Mouse (Mus musculus) brain, embryonic 14.5 days (tissue): ENCODE results near the gene Prkg2. TPM values are rescaled to one million over a fixed set of nuclear protein-coding genes. Genes with fewer than 3 reads are reported as not detected.

Experiments
- DNase-seq: peaks from one replicate; pipeline ENCODE4 v3.0.0-alpha.2; 2011; ENCODE audit warnings: low read depth
- CTCF ChIP-seq: fragments of 200-500 bp; IDR thresholded peaks from 2 replicates; pipeline ENCODE4 v1.5.1; 2012; ENCODE audit warnings: inconsistent platforms, mild to moderate bottlenecking, moderate library complexity, borderline replicate concordance; ENCODE audit not compliant: insufficient read depth, insufficient read length; ENCODE audit errors: extremely low read depth
- POLR2A ChIP-seq: fragments of 200-500 bp; IDR thresholded peaks from 2 replicates; pipeline ENCODE4 v1.6.1; 2012; ENCODE audit warnings: mild to moderate bottlenecking, inconsistent platforms, borderline replicate concordance; ENCODE audit not compliant: poor library complexity, insufficient read depth, insufficient read length, severe bottlenecking; ENCODE audit errors: extremely low read depth
- polyA plus RNA-seq: library from polyadenylated mRNA; depleted of rRNA; stranded (reverse); fragments of >200 nt; gene quantifications from 2 replicates; pipeline ENCODE4 v1.2.3, GENCODE M21; 2012

Prkg2 gene
- polyA plus RNA-seq, 1 experiment = 1.1 TPM

- no peak for TF ChIP-seq POLR2A
- no peak for TF ChIP-seq CTCF
- DNase-seq = no peak
Observed at GRCm38 (mm10) chr5:99010448-99011151, 26.6 kb downstream of the Prkg2 start.

- TF ChIP-seq CTCF (no peak), POLR2A (no peak)
- DNase-seq = no peak
Observed at GRCm38 (mm10) chr5:98998104-98998503, 39.0 kb downstream of the Prkg2 start.

DNA sequence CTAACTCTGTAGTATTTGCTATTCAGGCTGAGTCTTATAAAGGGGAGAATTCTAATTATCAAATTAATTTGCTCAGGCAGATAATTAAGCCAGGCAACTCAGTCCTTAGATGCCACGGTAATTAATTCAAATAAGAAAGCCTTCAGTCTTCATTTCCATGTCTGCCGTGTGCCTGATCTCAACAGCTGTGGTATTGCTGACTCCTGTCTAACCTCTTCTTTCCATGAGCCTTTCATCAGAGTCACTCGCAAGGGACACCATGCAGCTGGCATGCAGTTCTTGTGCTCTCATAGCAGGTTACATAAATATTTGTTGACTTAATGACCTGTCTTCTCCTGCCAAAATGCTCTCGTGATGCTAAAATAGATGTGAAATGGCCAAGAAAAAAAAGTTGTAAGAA is 41.4 kb downstream of the Prkg2 start:
- peak; percentile 86 for DNase-seq
- TF ChIP-seq CTCF (no peak), POLR2A (no peak)

GRCm38 (mm10) chr5:98991600-98991999 is 45.6 kb downstream of the Prkg2 start:
- TF ChIP-seq CTCF (no peak), POLR2A (no peak)
- DNase-seq = no peak

GRCm38 (mm10) chr5:98987634-98988033 is 49.5 kb downstream of the Prkg2 start:
- TF ChIP-seq POLR2A (no peak), CTCF (no peak)
- peak; percentile 81 for DNase-seq

DNA sequence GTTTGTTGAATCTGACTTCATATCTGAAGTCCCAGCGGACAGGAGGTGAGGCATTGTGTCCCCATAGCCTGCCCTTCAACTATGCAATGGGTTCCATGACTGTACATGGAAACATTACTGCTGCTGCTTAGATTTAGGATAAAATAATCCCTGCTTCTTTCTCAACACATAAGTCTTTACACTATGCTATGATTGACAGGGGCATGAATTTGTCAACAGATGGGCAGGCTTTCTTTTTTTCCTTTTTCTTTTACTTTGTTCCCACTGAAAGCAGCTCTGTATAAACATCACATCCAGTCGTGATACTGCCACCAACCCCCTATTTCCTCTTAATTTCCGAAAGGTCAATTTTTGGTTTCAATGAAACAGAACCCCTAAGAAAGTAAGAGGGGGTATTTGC is 50.0 kb downstream of the Prkg2 start:
- DNase-seq = peak; percentile 64
- no peak for TF ChIP-seq POLR2A
- TF ChIP-seq CTCF = no peak

GRCm38 (mm10) chr5:98986459-98986858 is 50.7 kb downstream of the Prkg2 start:
- DNase-seq = peak; percentile 83
- TF ChIP-seq POLR2A = no peak

DNA sequence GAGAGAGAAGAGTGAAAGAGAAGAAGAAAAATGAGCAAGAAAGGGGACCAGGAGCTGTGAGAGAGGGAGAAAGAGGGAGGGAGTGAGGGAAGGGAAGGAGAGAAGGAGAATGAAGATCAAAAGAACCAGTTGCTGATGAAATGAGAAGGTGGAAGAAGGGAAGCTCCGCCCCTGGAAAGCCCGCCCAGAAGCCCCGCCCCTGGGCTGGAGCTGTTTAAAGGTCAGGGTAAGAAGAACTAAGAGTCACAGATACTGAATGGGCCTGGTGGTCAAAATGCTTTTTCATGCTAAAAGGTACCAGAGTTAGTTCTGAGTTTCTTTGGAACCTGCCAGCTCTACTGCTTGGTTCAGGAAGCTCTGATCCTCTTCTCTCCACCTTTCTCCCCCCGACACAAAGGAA is 51.1 kb downstream of the Prkg2 start:
- TF ChIP-seq CTCF (no peak), POLR2A (no peak)

DNA sequence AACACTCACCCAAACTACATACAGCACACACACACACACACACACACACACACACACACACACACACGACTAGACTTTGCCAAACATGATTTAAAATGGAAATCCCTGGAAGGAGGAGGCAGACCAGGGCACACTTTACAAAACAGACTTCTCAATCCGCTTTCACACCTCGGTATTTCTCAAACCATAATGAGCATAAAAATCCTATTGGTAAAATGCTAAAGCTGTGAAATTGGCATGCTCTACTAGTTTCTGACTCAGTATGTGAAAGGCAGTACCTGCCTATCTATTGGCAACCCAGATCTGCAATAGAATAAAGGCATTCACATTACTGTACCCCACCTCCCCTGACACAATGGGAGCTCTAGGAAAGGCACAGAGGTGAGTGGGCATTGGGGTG is 52.1 kb downstream of the Prkg2 start:
- TF ChIP-seq POLR2A (no peak), CTCF (no peak)
- DNase-seq = peak; percentile 58

More for the DNA sequence above, 51.1 kb downstream of the Prkg2 start:
- DNase-seq = no peak

DNA sequence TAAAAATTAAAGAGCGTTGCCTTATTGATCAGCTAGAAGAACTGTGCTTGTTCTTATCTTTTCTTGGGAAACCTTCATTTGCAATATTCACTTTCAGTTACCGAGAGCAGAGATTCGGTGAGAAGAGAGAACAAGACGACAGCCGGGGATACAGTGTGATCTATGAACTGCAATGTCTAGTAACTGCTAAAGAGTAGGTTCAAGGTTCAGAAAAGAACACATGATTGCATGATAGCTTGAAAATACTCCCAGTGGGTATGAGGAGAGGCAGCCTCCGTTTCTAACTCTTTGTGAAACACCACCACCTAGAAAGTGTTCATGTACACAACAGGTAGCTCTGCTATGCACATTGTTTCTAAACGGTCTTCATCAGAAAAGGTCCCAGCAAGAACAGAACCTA is 55.8 kb downstream of the Prkg2 start:
- TF ChIP-seq CTCF = no peak
- no peak for TF ChIP-seq POLR2A
- DNase-seq = no peak

DNA sequence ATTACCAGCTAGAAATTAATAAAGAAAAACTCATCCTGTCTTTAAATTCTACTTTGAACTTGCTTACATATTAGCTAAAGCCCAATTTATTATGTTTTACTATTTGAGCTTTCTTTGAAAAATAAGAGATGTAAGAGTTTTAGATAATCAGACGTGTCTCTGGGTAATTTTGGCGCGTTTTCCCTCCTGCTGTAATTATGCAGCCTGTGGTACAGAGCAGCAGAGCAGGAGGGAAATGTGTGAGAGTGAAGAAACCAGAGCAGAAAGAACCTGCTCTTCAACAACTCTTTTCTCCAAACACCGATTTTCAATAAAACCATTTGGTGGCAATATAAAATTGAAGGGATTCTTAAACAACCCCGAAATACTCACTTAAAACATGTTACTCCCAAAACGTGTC is 58.8 kb downstream of the Prkg2 start:
- TF ChIP-seq CTCF (no peak), POLR2A (no peak)
- DNase-seq = no peak

GRCm38 (mm10) chr5:98975877-98976672 is 61.1 kb downstream of the Prkg2 start:
- TF ChIP-seq POLR2A (no peak), CTCF (no peak)
- DNase-seq = peak; percentile 95

DNA sequence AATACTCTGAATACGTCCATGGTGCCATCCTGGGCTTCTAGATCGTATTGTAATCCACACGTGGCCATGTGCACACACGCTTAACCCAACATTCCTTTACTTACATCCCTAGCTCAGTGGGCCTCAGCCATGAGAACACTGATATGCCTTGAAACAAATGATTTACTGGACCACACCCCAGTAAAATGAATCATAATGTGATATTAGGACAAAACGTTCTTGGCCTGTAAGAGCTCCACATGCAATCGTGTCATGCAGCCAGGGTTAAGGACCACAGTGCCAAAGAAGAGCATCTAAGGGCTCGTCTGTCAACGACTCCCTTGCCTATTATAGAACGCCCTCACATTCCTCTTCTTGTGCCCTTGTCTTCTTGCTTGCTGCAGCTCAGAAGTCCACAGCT is 70.5 kb downstream of the Prkg2 start:
- TF ChIP-seq CTCF (no peak), POLR2A (no peak)
- no peak for DNase-seq
